Mouse (Mus musculus): ENCODE results near the gene Cd300lg.

- TF ChIP-seq POLR2A (IDR thresholded peaks at IDR 0.05; ENCODE audit: insufficient read depth, low read depth, low read length): no peak
- TF ChIP-seq CTCF (IDR thresholded peaks at IDR 0.05): no peak
- TF ChIP-seq EP300 (IDR thresholded peaks at IDR 0.05; ENCODE audit: insufficient read depth, low read depth, low read length): no peak
These were observed 17.9 kb upstream of the Cd300lg start for GRCm38 (mm10) chr11:102023406-102023805.

Data from heart, adult 2 months (tissue).